Mouse (Mus musculus) heart, postnatal 25 days (tissue): Measurements from ENCODE around the gene Ccng2. TPM values are rescaled to one million over a fixed set of nuclear protein-coding genes. Genes with fewer than 3 reads are reported as not detected.

Experiments
- DNase-seq: peaks from one replicate; pipeline ENCODE4 v3.0.0; 2022; ENCODE audit warnings: low spot score
- intact Hi-C: fragments of 180-260 bp; cut with DNase I; formaldehyde crosslinking; loops from one replicate; pipeline ENCODE4 v1.15.1; 2025
- total RNA-seq, 2 experiments: library from RNA; stranded (reverse); gene quantifications; 2 replicates each; pipeline ENCODE4 v1.2.3; 2021

The Ccng2 gene
- 10 to 100 TPM; 14.6 to 17.7 TPM for total RNA-seq

GRCm38 (mm10) chr5:93266883-93267704, at the start of gene Ccng2:
TSS of gene Ccng2 (plus strand) at chr5:93267257.
- intact Hi-C loops, result loop anchor here (5.0 kb wide), 1 partner anchor 175 kb away; the partner anchor contains the start of gene Sept11

GRCm38 (mm10) chr5:93218375-93218774, 48.7 kb upstream of the Ccng2 start:
- no peak for DNase-seq
- intact Hi-C loops, result no loop called here

More at GRCm38 (mm10) chr5:93266883-93267704, at the start of gene Ccng2:
- DNase-seq, result peak; percentile 96

GRCm38 (mm10) chr5:93221661-93222060, 45.4 kb upstream of the Ccng2 start:
- DNase-seq, result peak; percentile 2
- intact Hi-C loops, result no loop called here

GRCm38 (mm10) chr5:93224549-93224948, 42.5 kb upstream of the Ccng2 start:
- intact Hi-C loops, result no loop called here
- DNase-seq, result no peak

- intact Hi-C loops, result no loop called here
- no peak for DNase-seq
Observed at GRCm38 (mm10) chr5:93227157-93227556, 39.9 kb upstream of the Ccng2 start.

- intact Hi-C loops, result no loop called here
- DNase-seq, result no peak
Observed at GRCm38 (mm10) chr5:93229527-93229926, 37.5 kb upstream of the Ccng2 start.

GRCm38 (mm10) chr5:93231721-93232120, 35.3 kb upstream of the Ccng2 start:
- no peak for DNase-seq
- intact Hi-C loops, result no loop called here

GRCm38 (mm10) chr5:93232838-93233237, 34.2 kb upstream of the Ccng2 start:
- no peak for DNase-seq
- intact Hi-C loops, result no loop called here

- intact Hi-C loops, result no loop called here
- DNase-seq, result no peak
Observed at GRCm38 (mm10) chr5:93234130-93234529, 32.9 kb upstream of the Ccng2 start.

- no peak for DNase-seq
- intact Hi-C loops, result no loop called here
Observed at GRCm38 (mm10) chr5:93234605-93235004, 32.5 kb upstream of the Ccng2 start.

GRCm38 (mm10) chr5:93235888-93236287, 31.2 kb upstream of the Ccng2 start:
- intact Hi-C loops, result no loop called here
- no peak for DNase-seq

- intact Hi-C loops, result no loop called here
- DNase-seq, result no peak
Observed at GRCm38 (mm10) chr5:93236541-93236940, 30.5 kb upstream of the Ccng2 start.

- intact Hi-C loops, result no loop called here
- DNase-seq, result no peak
Observed at GRCm38 (mm10) chr5:93239590-93240544, 27.2 kb upstream of the Ccng2 start.

GRCm38 (mm10) chr5:93245280-93245679, 21.8 kb upstream of the Ccng2 start:
- intact Hi-C loops, result no loop called here
- no peak for DNase-seq

- no peak for DNase-seq
- intact Hi-C loops, result no loop called here
Observed at GRCm38 (mm10) chr5:93249940-93250578, 17.0 kb upstream of the Ccng2 start.

GRCm38 (mm10) chr5:93251001-93251760, 15.9 kb upstream of the Ccng2 start:
- peak; percentile 38 for DNase-seq
- intact Hi-C loops, result no loop called here

GRCm38 (mm10) chr5:93255759-93256265, 11.2 kb upstream of the Ccng2 start:
- DNase-seq, result no peak
- intact Hi-C loops, result no loop called here

- no peak for DNase-seq
- intact Hi-C loops, result no loop called here
Observed at GRCm38 (mm10) chr5:93256820-93257405, 10.1 kb upstream of the Ccng2 start.

GRCm38 (mm10) chr5:93259349-93259748, 7.7 kb upstream of the Ccng2 start:
- intact Hi-C loops, result no loop called here
- DNase-seq, result no peak
